Mouse (Mus musculus) forebrain, embryonic 11.5 days (tissue): ENCODE measurements around the gene Gm2012. TPM values are rescaled to one million over a fixed set of nuclear protein-coding genes. Genes with fewer than 3 reads are reported as not detected.
"Not testable (repeated sequence)": the region's sequence is repeated elsewhere in the genome, so short reads cannot be mapped to it uniquely, and the experiment has no call there.

Source experiments
- ATAC-seq: fragments of 200-750 bp; cut with Nextera tagmentation; replicated peaks from 2 replicates; pipeline ENCODE4 v1.8.0; 2017; ENCODE audit warnings: moderate TSS enrichment; ENCODE audit not compliant: low FRiP score
- DNase-seq: peaks from one replicate; pipeline ENCODE4 v3.0.0-alpha.2; 2017; ENCODE audit warnings: low spot score
- H3K27ac ChIP-seq: fragments of 300-500 bp; sonication (generic); 2 replicates; pipeline ENCODE4 v1.5.1; 2014; ENCODE audit warnings: low read depth, low read length
- H3K27me3 ChIP-seq: fragments of 300-500 bp; sonication (generic); 2 replicates; pipeline ENCODE4 v1.6.1; 2014; ENCODE audit warnings: mild to moderate bottlenecking, low read length, mixed read lengths; ENCODE audit not compliant: control insufficient read depth, insufficient read depth
- H3K36me3 ChIP-seq: fragments of 300-500 bp; sonication (generic); 2 replicates; pipeline ENCODE4 v1.6.1; 2014; ENCODE audit warnings: mild to moderate bottlenecking, low read length, moderate library complexity, mixed read lengths; ENCODE audit not compliant: control insufficient read depth, insufficient read depth
- H3K4me1 ChIP-seq: fragments of 300-500 bp; sonication (generic); replicated peaks from 2 replicates; pipeline ENCODE4 v1.6.1; 2014; ENCODE audit warnings: low read length, mixed read lengths; ENCODE audit not compliant: control insufficient read depth, insufficient read depth
- H3K4me2 ChIP-seq: fragments of 300-500 bp; sonication (generic); 2 replicates; pipeline ENCODE4 v1.6.1; 2014; ENCODE audit warnings: low read depth, mild to moderate bottlenecking, low read length, moderate library complexity, mixed read lengths; ENCODE audit not compliant: severe bottlenecking
- H3K4me3 ChIP-seq: fragments of 300-500 bp; sonication (generic); 2 replicates; pipeline ENCODE4 v1.5.1; 2014; ENCODE audit warnings: low read depth, low read length
- H3K9ac ChIP-seq: fragments of 300-500 bp; sonication (generic); 2 replicates; pipeline ENCODE4 v1.6.1; 2014; ENCODE audit warnings: low read length
- H3K9me3 ChIP-seq: fragments of 300-500 bp; sonication (generic); 2 replicates; pipeline ENCODE4 v1.6.1; 2016; ENCODE audit warnings: low read length, mixed read lengths; ENCODE audit not compliant: control insufficient read depth
- WGBS: fragments of 180-500 bp; shearing (Covaris S2); extraction: QIAGEN DNeasy Blood & Tissue Kit; methylation state at CpG from one replicate; pipeline ENCODE4 v1.1.7; 2014; 5-methylcytosine and 5-hydroxymethylcytosine counted together
- microRNA-seq: library from miRNA; unstranded; fragments of <30 nt; microRNA quantifications from one replicate; pipeline ENCODE4, GENCODE M21; 2016; ENCODE audit not compliant: insufficient number of aligned reads
- polyA plus RNA-seq: library from polyadenylated mRNA; unstranded; fragments of >200 nt; fragmentation: Nextera tagmentation; extraction: Ambion mirVana; gene quantifications from 2 replicates; pipeline ENCODE4 v1.2.1, GENCODE M21; 2014

The Gm2012 gene
- polyA plus RNA-seq: not detected in 2 replicates

DNA sequence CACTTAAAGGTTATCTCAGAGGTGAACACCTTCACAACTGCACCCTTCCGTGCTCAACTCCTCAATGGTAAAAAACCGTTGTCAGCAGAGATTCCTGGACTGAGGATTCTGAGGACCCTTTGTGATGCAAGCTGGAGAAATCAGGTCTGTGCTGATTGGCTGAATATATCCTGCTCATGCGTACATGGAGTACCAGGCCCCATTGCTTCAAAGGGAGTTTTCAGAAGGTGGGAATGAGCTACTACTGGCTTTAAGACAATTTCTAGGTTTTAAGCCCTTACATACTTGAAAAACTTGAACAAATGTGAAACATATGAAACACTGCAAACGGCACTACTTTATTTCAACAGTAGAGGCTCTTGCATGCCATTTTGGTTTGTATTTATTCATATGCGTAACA, at the start of gene Gm2012:
TSS of gene Gm2012 (minus strand) at position 101 of the 400 bp plus-strand sequence.
- not testable (repeated sequence) for DNase-seq, H3K4me3 ChIP-seq, H3K9ac ChIP-seq, H3K4me1 ChIP-seq, H3K9me3 ChIP-seq, H3K4me2 ChIP-seq, H3K36me3 ChIP-seq, H3K27ac ChIP-seq, H3K27me3 ChIP-seq, ATAC-seq
- 100% methylated on average over 1 of the region's 5 CpGs for WGBS

DNA sequence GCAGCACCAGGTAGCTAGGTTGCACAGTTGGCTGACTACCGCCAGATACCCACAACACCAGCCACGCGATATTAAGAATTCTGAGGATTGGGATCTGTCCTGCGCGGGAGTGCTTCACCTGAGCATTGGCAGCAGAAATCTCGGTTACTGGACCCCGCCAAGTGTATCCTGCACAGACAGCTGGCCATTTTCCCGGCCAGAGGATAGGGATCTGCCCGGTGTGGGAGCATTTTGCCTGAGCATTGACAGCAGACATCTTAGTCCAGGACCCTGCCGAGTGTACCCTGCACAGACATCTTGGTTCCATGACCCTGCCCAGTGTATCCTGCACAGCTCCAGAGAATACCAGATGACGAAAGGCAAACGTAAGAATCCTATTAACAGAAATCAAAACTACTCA, 72.0 kb downstream of the Gm2012 start:
- not testable (repeated sequence) for H3K9me3 ChIP-seq, H3K27ac ChIP-seq, H3K27me3 ChIP-seq, H3K9ac ChIP-seq, H3K4me3 ChIP-seq, H3K36me3 ChIP-seq, ATAC-seq, H3K4me2 ChIP-seq, H3K4me1 ChIP-seq
- peak; percentile 3 for DNase-seq
- 78% methylated on average over 12 of the region's 12 CpGs for WGBS

Small RNAs within 50 kb of the gene (microRNA-seq; reads per million reads assigned to microRNA genes)
- gene Gm26302: not detected

Other genes starting within 250 kb of the Gm2012 start
- not detected in 2 replicates for gene Gm5168, start 180.3 kb downstream of the Gm2012 start, polyA plus RNA-seq
- not detected in 2 replicates for gene Gm2030, start 78.7 kb upstream of the Gm2012 start, polyA plus RNA-seq